Mouse (Mus musculus): ENCODE results near the gene Cabcoco1.

GRCm38 (mm10) chr10:68529364-68530049, 12.2 kb downstream of the Cabcoco1 start:
- TF ChIP-seq HCFC1 (IDR thresholded peaks at IDR 0.05; ENCODE audit: borderline replicate concordance, insufficient read depth, low read length) (no peak), ZNF384 (IDR thresholded peaks at IDR 0.05; ENCODE audit: low read depth, low read length) (no peak), CHD2 (IDR thresholded peaks at IDR 0.05; ENCODE audit: low read depth, low read length) (no peak), MAFK (IDR thresholded peaks at IDR 0.05; ENCODE audit: insufficient read depth, low read depth, low read length) (no peak), ZC3H11A (IDR thresholded peaks at IDR 0.05; ENCODE audit: borderline replicate concordance, low read depth, low read length) (no peak)
